Mouse (Mus musculus): ENCODE measurements around the gene Lrpap1. TPM values are rescaled to one million over a fixed set of nuclear protein-coding genes. Genes with fewer than 3 reads are reported as not detected.

Gene Lrpap1
- total and polyA plus RNA-seq, 3 experiments = 22.9 to 43.7 (median 39.6) TPM

Other genes starting within 250 kb of the Lrpap1 start
- gene Msantd1, start 197.8 kb downstream of the Lrpap1 start, total RNA-seq (2012; rRNA removed) = 0.38 and 0.71 TPM in 2 replicates
- gene Msantd1, start 197.8 kb downstream of the Lrpap1 start, total RNA-seq (2014; rRNA removed) = 0.36 and 0.99 TPM in 2 replicates
- 0.64 and 1.1 TPM in 2 replicates for gene Msantd1, start 197.8 kb downstream of the Lrpap1 start, polyA plus RNA-seq (2012; ENCODE audit: insufficient read length, low read depth)
- gene Rgs12, start 156.3 kb downstream of the Lrpap1 start, total RNA-seq (2012; rRNA removed) = 5.9 and 6.8 TPM in 2 replicates
- gene Rgs12, start 156.3 kb downstream of the Lrpap1 start, total RNA-seq (2014; rRNA removed) = 9.8 and 10.1 TPM in 2 replicates
- gene Rgs12, start 156.3 kb downstream of the Lrpap1 start, polyA plus RNA-seq (2012; ENCODE audit: insufficient read length, low read depth) = 8.1 and 8.3 TPM in 2 replicates
- gene Hgfac, start 64.3 kb downstream of the Lrpap1 start, total RNA-seq (2012; rRNA removed) = 0.21 TPM in 1 of 2 replicates, not detected in the other
- gene Hgfac, start 64.3 kb downstream of the Lrpap1 start, total RNA-seq (2014; rRNA removed) = not detected in 2 replicates
- not detected in 2 replicates for gene Hgfac, start 64.3 kb downstream of the Lrpap1 start, polyA plus RNA-seq (2012; ENCODE audit: insufficient read length, low read depth)
- gene Dok7, start 49.0 kb downstream of the Lrpap1 start, total RNA-seq (2012; rRNA removed) = 0.04 TPM in 1 of 2 replicates, not detected in the other
- not detected in 2 replicates for gene Dok7, start 49.0 kb downstream of the Lrpap1 start, total RNA-seq (2014; rRNA removed)
- not detected in 2 replicates for gene Dok7, start 49.0 kb downstream of the Lrpap1 start, polyA plus RNA-seq (2012; ENCODE audit: insufficient read length, low read depth)
- not detected in 2 replicates for gene Adra2c, start 172.6 kb upstream of the Lrpap1 start, total RNA-seq (2012; rRNA removed)
- gene Adra2c, start 172.6 kb upstream of the Lrpap1 start, total RNA-seq (2014; rRNA removed) = not detected in 2 replicates
- gene Adra2c, start 172.6 kb upstream of the Lrpap1 start, polyA plus RNA-seq (2012; ENCODE audit: insufficient read length, low read depth) = not detected in 2 replicates